Mouse (Mus musculus) thymus, adult 2 months (tissue): ENCODE data around the gene Vwa3a. TPM values are rescaled to one million over a fixed set of nuclear protein-coding genes. Genes with fewer than 3 reads are reported as not detected.
A peak's percentile ranks its signal among the peaks of the same experiment; 100 is the strongest.

Experiments
- DNase-seq: peaks from one replicate; pipeline ENCODE4 v3.0.0; 2021
- H3K27ac ChIP-seq: fragments of 200-500 bp; 2 replicates; pipeline ENCODE4 v1.5.1; 2012; ENCODE audit warnings: low read length, control low read depth; ENCODE audit not compliant: control insufficient read depth, insufficient read depth
- H3K27me3 ChIP-seq: fragments of 200-500 bp; 2 replicates; pipeline ENCODE4 v1.6.1; 2012; ENCODE audit warnings: mild to moderate bottlenecking, low read length, moderate library complexity, mixed read lengths; ENCODE audit not compliant: control insufficient read depth, insufficient read depth
- H3K36me3 ChIP-seq: fragments of 200-500 bp; 2 replicates; pipeline ENCODE4 v1.6.1; 2012; ENCODE audit warnings: mild to moderate bottlenecking, low read length, moderate library complexity; ENCODE audit not compliant: control insufficient read depth, insufficient read depth
- H3K4me1 ChIP-seq: fragments of 200-500 bp; replicated peaks from 2 replicates; pipeline ENCODE4 v1.6.1; 2012; ENCODE audit warnings: low read length; ENCODE audit not compliant: control insufficient read depth, insufficient read depth
- H3K4me3 ChIP-seq: fragments of 200-500 bp; 2 replicates; pipeline ENCODE4 v1.5.1; 2012; ENCODE audit warnings: mild to moderate bottlenecking, low read length, control low read depth, moderate library complexity; ENCODE audit not compliant: control insufficient read depth, insufficient read depth
- CTCF ChIP-seq: fragments of 200-500 bp; IDR thresholded peaks from 2 replicates; pipeline ENCODE4 v1.5.1; 2012; ENCODE audit warnings: mild to moderate bottlenecking, control low read depth, low read length, moderate library complexity, borderline replicate concordance; ENCODE audit not compliant: control insufficient read depth, poor library complexity, insufficient read depth; ENCODE audit errors: extremely low read depth
- POLR2A ChIP-seq: fragments of 200-500 bp; IDR thresholded peaks from 2 replicates; pipeline ENCODE4 v1.6.1; 2012; ENCODE audit warnings: mild to moderate bottlenecking, low read length, control low read depth, moderate library complexity; ENCODE audit not compliant: control insufficient read depth, poor library complexity, insufficient read depth; ENCODE audit errors: extremely low read depth
- WGBS: fragments of 180-500 bp; shearing (Covaris S2); methylation state at CpG from one replicate; pipeline ENCODE4 v1.1.7; 2018; 5-methylcytosine and 5-hydroxymethylcytosine counted together
- polyA plus RNA-seq: library from polyadenylated mRNA; depleted of rRNA; stranded (reverse); fragments of >200 nt; gene quantifications from 2 replicates; pipeline ENCODE4 v1.2.3, GENCODE M21; 2012

The Vwa3a gene
- polyA plus RNA-seq, 1 experiment: 0.70 TPM

- peak; percentile 39 for DNase-seq
- 30% methylated on average over 3 of the region's 3 CpGs for WGBS
- Histone ChIP-seq H3K27ac (no peak overlapping the region), H3K36me3 (no peaks in the 10 kb centered on the region), H3K4me1 (peaks cover 9% of the 10 kb centered on the region), H3K4me3 (no peak overlapping the region), H3K27me3 (no peaks in the 10 kb centered on the region; the same call in 1 of the 2 replicates)
- peak; percentile 80 for TF ChIP-seq CTCF
- no peak for TF ChIP-seq POLR2A
Measured at GRCm38 (mm10) chr7:120826408-120826807, 87.3 kb downstream of the Vwa3a start.

- no peak overlapping the region for H3K27ac ChIP-seq
- H3K4me3 ChIP-seq: peak overlapping the region; percentile 63
- no peaks in the 10 kb centered on the region; the same call in 1 of the 2 replicates for H3K27me3 ChIP-seq
- peaks cover 12% of the 10 kb centered on the region for H3K4me1 ChIP-seq
- DNase-seq: peak; percentile 72
- WGBS: 1% methylated on average over 46 of the region's 46 CpGs
- H3K36me3 ChIP-seq: no peaks in the 10 kb centered on the region
- 0 out of 2 replicates have a peak, but pooled peaks have one; percentile 17 for TF ChIP-seq CTCF
- no peak for TF ChIP-seq POLR2A
Measured at GRCm38 (mm10) chr7:120830431-120831381, 91.6 kb downstream of the Vwa3a start.

GRCm38 (mm10) chr7:120834426-120834825 is 95.3 kb downstream of the Vwa3a start:
- no peak for DNase-seq
- Histone ChIP-seq H3K4me1 (peaks cover 14% of the 10 kb centered on the region), H3K4me3 (no peak overlapping the region; the same call in 1 of the 2 replicates), H3K27ac (no peak overlapping the region), H3K36me3 (no peaks in the 10 kb centered on the region), H3K27me3 (no peaks in the 10 kb centered on the region; the same call in 1 of the 2 replicates)
- WGBS: 13% methylated on average over 6 of the region's 6 CpGs
- no peak for TF ChIP-seq POLR2A
- no peak for TF ChIP-seq CTCF

- no peak for TF ChIP-seq CTCF
- TF ChIP-seq POLR2A: no peak
- Histone ChIP-seq H3K36me3 (no peaks in the 10 kb centered on the region), H3K4me3 (peak overlapping the region; percentile 86), H3K4me1 (peaks cover 14% of the 10 kb centered on the region), H3K27me3 (no peaks in the 10 kb centered on the region), H3K27ac (peak overlapping the region; percentile 80)
- peak; percentile 74 for DNase-seq
- WGBS: under 1% methylated on average over 14 of the region's 14 CpGs
Measured at GRCm38 (mm10) chr7:120834863-120835372, 95.8 kb downstream of the Vwa3a start.

GRCm38 (mm10) chr7:120835449-120836359 is 96.6 kb downstream of the Vwa3a start:
- TF ChIP-seq CTCF (peak; percentile 99), POLR2A (0 out of 2 replicates have a peak, but pooled peaks have one; percentile 10)
- Histone ChIP-seq H3K27me3 (no peaks in the 10 kb centered on the region), H3K4me1 (peaks cover 9% of the 10 kb centered on the region), H3K27ac (no peak overlapping the region), H3K4me3 (peak overlapping the region; percentile 86), H3K36me3 (no peaks in the 10 kb centered on the region)
- WGBS: under 1% methylated on average over 41 of the region's 41 CpGs
- peak; percentile 93 for DNase-seq
